ENCODE assay signal across 10 mouse cellular contexts in genomic region chr7:19179936-19180335, GRCm38 (mm10). TPM values are rescaled to one million over a fixed set of nuclear protein-coding genes. Genes with fewer than 3 reads are reported as not detected.
DNase-seq lines count a peak whose midpoint lies in the region; ATAC-seq and TF ChIP-seq lines count a peak whose summit lies in the region.
"Had no signal": no experiment of that assay in that cellular context is flagged by ENCODE, and none has a peak within 500 bp of the region (broad histone marks: within the 10 kb centered on the region; RNA-seq: fewer than 3 reads in every experiment).

No protein-coding gene starts in this region.

- no peaks in the 10 kb centered on the region for H3K9me3 ChIP-seq in heart, embryonic 11.5 days (replicated peaks; ENCODE audit: control insufficient read depth, low read length)
- no peaks in the 10 kb centered on the region for H3K9me3 ChIP-seq in limb, embryonic 15.5 days
- H3K9me3 ChIP-seq: embryonic facial prominence, embryonic 15.5 days had no signal

- H3K4me1 ChIP-seq in heart, embryonic 11.5 days (ENCODE audit: control insufficient read depth, insufficient read depth, low read length): peaks cover 23% of the 10 kb centered on the region
- peaks cover 64% of the 10 kb centered on the region for H3K4me1 ChIP-seq in limb, embryonic 15.5 days
- peaks cover 3% of the 10 kb centered on the region for H3K4me1 ChIP-seq in cerebellum, adult 2 months (ENCODE audit: control insufficient read depth, insufficient read depth, low read length)

- WGBS in heart, embryonic 11.5 days (ENCODE audit: insufficient replicate concordance): 38% methylated on average over 6 of the region's 6 CpGs
- 36% methylated on average over 6 of the region's 6 CpGs for WGBS in limb, embryonic 15.5 days
- WGBS in cerebellum, adult 2 months: 68% methylated on average over 6 of the region's 6 CpGs

- no peak for TF ChIP-seq POLR2A in cerebellum, adult 2 months (IDR thresholded peaks at IDR 0.05; ENCODE audit: borderline replicate concordance, insufficient read depth, low read length)

- TF ChIP-seq CTCF in cerebellum, adult 2 months (IDR thresholded peaks at IDR 0.05; ENCODE audit: borderline replicate concordance, insufficient read depth, low read depth, low read length): no peak

- no peak for ATAC-seq in heart, embryonic 11.5 days (replicated peaks; ENCODE audit: insufficient number of reproducible peaks, low FRiP score, low TSS enrichment)
- ATAC-seq in limb, embryonic 15.5 days (ENCODE audit: insufficient number of reproducible peaks, low FRiP score, low TSS enrichment, low read depth): no peak

- H3K27me3 ChIP-seq in heart, embryonic 11.5 days (ENCODE audit: control insufficient read depth, insufficient read depth, low read length): peaks cover 41% of the 10 kb centered on the region
- peaks cover 53% of the 10 kb centered on the region for H3K27me3 ChIP-seq in limb, embryonic 15.5 days
- no peaks in the 10 kb centered on the region for H3K27me3 ChIP-seq in cerebellum, adult 2 months (ENCODE audit: control insufficient read depth, insufficient read depth, low read length)

- H3K9ac ChIP-seq in heart, embryonic 11.5 days (ENCODE audit: low read depth, low read length): no peak overlapping the region
- no peak overlapping the region for H3K9ac ChIP-seq in limb, embryonic 15.5 days
- H3K9ac ChIP-seq: embryonic facial prominence, embryonic 15.5 days had no signal

- peak overlapping the region; percentile 25; the same call in 1 of the 2 replicates for H3K4me3 ChIP-seq in heart, embryonic 11.5 days (ENCODE audit: low read depth, low read length)
- 0 out of 2 replicates have a peak overlapping the region, but pooled peaks have one; percentile 30 for H3K4me3 ChIP-seq in limb, embryonic 15.5 days
- H3K4me3 ChIP-seq in cerebellum, adult 2 months (replicated peaks; ENCODE audit: insufficient read depth, low read depth, low read length): no peak overlapping the region

- peak overlapping the region; percentile 56 for H3K4me2 ChIP-seq in heart, embryonic 11.5 days
- H3K4me2 ChIP-seq in limb, embryonic 15.5 days: peak overlapping the region; percentile 42

- H3K27ac ChIP-seq in heart, embryonic 11.5 days (ENCODE audit: low read depth, low read length): no peak overlapping the region
- H3K27ac ChIP-seq in limb, embryonic 15.5 days: no peak overlapping the region
- H3K27ac ChIP-seq in cerebellum, adult 2 months (ENCODE audit: insufficient read depth, low read length): no peak overlapping the region

- no peaks in the 10 kb centered on the region; the same call in 1 of the 2 replicates for H3K36me3 ChIP-seq in heart, embryonic 11.5 days (ENCODE audit: control insufficient read depth, insufficient read depth, low read length)
- no peaks in the 10 kb centered on the region for H3K36me3 ChIP-seq in limb, embryonic 15.5 days
- H3K36me3 ChIP-seq: embryonic facial prominence, embryonic 15.5 days had no signal

- DNase-seq in heart, adult 11 months: no peak
- peak; percentile 34 for DNase-seq in thymus, postnatal 4 days
- DNase-seq in thymus, postnatal 10 days (ENCODE audit: low spot score in 2 of 2): no peak
- DNase-seq in T-cell, adult 2 months (ENCODE audit: low spot score): no peak
- DNase-seq in left cerebral cortex, adult 9 months (ENCODE audit: low spot score in 2 of 2): no peak
- no peak for DNase-seq in cerebellum, adult 2 months
- DNase-seq: left cerebral cortex, postnatal 4 days had no signal

RNA-seq across cellular contexts. Expression of gene Eml2, which starts 3.7 kb away (rescaled TPM):
- 5.4 and 6.9 TPM in 2 replicates for polyA plus RNA-seq in heart, embryonic 11.5 days (2014; fragmentation: Nextera tagmentation; extraction: Ambion mirVana)
- polyA plus RNA-seq in limb, embryonic 15.5 days (2015; fragmentation: Nextera tagmentation; extraction: Ambion mirVana): 8.7 and 12.8 TPM in 2 replicates
- polyA plus RNA-seq in cerebellum, adult 2 months (2012; rRNA removed): 148 and 176 TPM in 2 replicates

RNA-seq across cellular contexts. Expression of gene Gipr, which starts 14.0 kb away (rescaled TPM):
- 9.0 and 10.8 TPM in 2 replicates for polyA plus RNA-seq in heart, embryonic 11.5 days (2014; fragmentation: Nextera tagmentation; extraction: Ambion mirVana)
- 1.0 and 1.2 TPM in 2 replicates for polyA plus RNA-seq in limb, embryonic 15.5 days (2015; fragmentation: Nextera tagmentation; extraction: Ambion mirVana)
- polyA plus RNA-seq in cerebellum, adult 2 months (2012; rRNA removed): 1.9 and 2.6 TPM in 2 replicates

RNA-seq across cellular contexts. Expression of gene Snrpd2, which starts 30.4 kb away (rescaled TPM):
- polyA plus RNA-seq in heart, embryonic 11.5 days (2014; fragmentation: Nextera tagmentation; extraction: Ambion mirVana): 120 and 125 TPM in 2 replicates
- 124 and 130 TPM in 2 replicates for polyA plus RNA-seq in limb, embryonic 15.5 days (2015; fragmentation: Nextera tagmentation; extraction: Ambion mirVana)
- 87.1 and 88.8 TPM in 2 replicates for polyA plus RNA-seq in cerebellum, adult 2 months (2012; rRNA removed)

RNA-seq across cellular contexts. Expression of gene Qpctl, which starts 30.8 kb away (rescaled TPM):
- polyA plus RNA-seq in heart, embryonic 11.5 days (2014; fragmentation: Nextera tagmentation; extraction: Ambion mirVana): 6.4 and 7.6 TPM in 2 replicates
- polyA plus RNA-seq in limb, embryonic 15.5 days (2015; fragmentation: Nextera tagmentation; extraction: Ambion mirVana): 13.7 and 13.8 TPM in 2 replicates
- polyA plus RNA-seq in cerebellum, adult 2 months (2012; rRNA removed): 15.7 TPM in 2 replicates

RNA-seq across cellular contexts. Expression of gene Gpr4, which starts 32.4 kb away (rescaled TPM):
- 1.3 and 1.4 TPM in 2 replicates for polyA plus RNA-seq in heart, embryonic 11.5 days (2014; fragmentation: Nextera tagmentation; extraction: Ambion mirVana)
- polyA plus RNA-seq in limb, embryonic 15.5 days (2015; fragmentation: Nextera tagmentation; extraction: Ambion mirVana): 2.4 and 3.0 TPM in 2 replicates
- 4.3 and 5.1 TPM in 2 replicates for polyA plus RNA-seq in cerebellum, adult 2 months (2012; rRNA removed)

Comparison
In these comparisons a context has a peak if more than half of its experiments do, and no peak if none do; other contexts are left out.
1. RNA of gene Eml2, which starts 3.7 kb away (polyA plus RNA-seq): 148 to 176 TPM in cerebellum, adult 2 months; 8.7 to 12.8 TPM in limb, embryonic 15.5 days and 5.4 to 6.9 TPM in heart, embryonic 11.5 days; every median in the first group is over 10 times any median in the second.